In the genomic region with DNA sequence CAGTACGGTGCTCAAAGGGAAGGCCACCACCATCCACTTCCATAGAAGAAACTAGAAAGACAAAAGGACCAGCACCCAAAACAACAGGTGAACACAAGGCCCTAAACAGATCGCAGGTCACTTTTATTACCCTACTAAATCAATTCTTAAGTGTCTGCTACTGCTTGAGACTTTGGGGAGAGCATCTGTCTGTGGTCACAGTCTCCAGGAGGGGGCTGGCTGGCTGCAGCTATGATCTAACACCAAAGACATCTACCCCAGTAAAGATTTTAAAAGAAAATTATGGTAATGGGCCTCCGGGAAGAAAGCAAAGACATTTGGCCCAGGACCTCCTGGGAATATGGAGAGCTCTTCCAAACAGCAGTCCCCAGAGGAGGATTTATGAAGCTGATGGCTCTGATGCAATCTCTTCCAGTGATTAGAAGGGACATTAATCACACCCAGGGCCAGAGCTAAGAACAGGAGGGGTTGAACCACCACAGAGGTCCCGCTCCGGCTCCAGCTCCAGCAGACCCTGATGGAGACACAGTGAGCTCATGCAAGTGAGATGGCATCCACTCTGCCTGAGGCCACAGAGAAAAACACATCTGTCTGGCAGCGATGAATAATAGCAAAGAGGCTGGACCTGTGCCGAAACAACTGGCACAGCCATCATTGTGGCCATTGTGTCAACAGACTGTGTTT, we compare ENCODE assay signal across 20 mouse cellular contexts.
A peak's percentile ranks its signal among the peaks of the same experiment; 100 is the strongest.
DNase-seq lines count a peak whose midpoint lies in the region; ATAC-seq and TF ChIP-seq lines count a peak whose summit lies in the region.
"Had no signal": no experiment of that assay in that cellular context is flagged by ENCODE, and none has a peak within 500 bp of the region (broad histone marks: within the 10 kb centered on the region; RNA-seq: fewer than 3 reads in every experiment).

No protein-coding gene starts in this region.

- WGBS in hindbrain, embryonic 13.5 days = 72% methylated on average over 7 of the region's 7 CpGs
- WGBS in hindbrain, embryonic 12.5 days = 80% methylated on average over 7 of the region's 7 CpGs

- TF ChIP-seq CTCF in layer of hippocampus, adult 2 months (conservative IDR thresholded peaks at IDR 0.05) = no peak

- H3K9me3 ChIP-seq in hindbrain, embryonic 13.5 days = no peaks in the 10 kb centered on the region
- H3K9me3 ChIP-seq in hindbrain, embryonic 12.5 days (replicated peaks) = no peaks in the 10 kb centered on the region
- H3K9me3 ChIP-seq: forebrain, embryonic 13.5 days; heart, embryonic 10.5 days had no signal

- peak overlapping the region; percentile 14; the same call in 1 of the 2 replicates for H3K27ac ChIP-seq in hindbrain, embryonic 13.5 days
- H3K27ac ChIP-seq in hindbrain, embryonic 12.5 days = no peak overlapping the region
- H3K27ac ChIP-seq in layer of hippocampus, adult 2 months = peak overlapping the region; percentile 60; the same call in 1 of the 2 replicates
- H3K27ac ChIP-seq: heart, embryonic 10.5 days had no signal

- H3K4me2 ChIP-seq in hindbrain, embryonic 13.5 days = no peak overlapping the region
- H3K4me2 ChIP-seq in hindbrain, embryonic 12.5 days (replicated peaks) = no peak overlapping the region
- H3K4me2 ChIP-seq: forebrain, embryonic 13.5 days had no signal

- peaks cover 18% of the 10 kb centered on the region for H3K4me1 ChIP-seq in hindbrain, embryonic 13.5 days (replicated peaks)
- H3K4me1 ChIP-seq in hindbrain, embryonic 12.5 days = peaks cover 12% of the 10 kb centered on the region

- no peaks in the 10 kb centered on the region for H3K27me3 ChIP-seq in hindbrain, embryonic 13.5 days
- H3K27me3 ChIP-seq in hindbrain, embryonic 12.5 days = no peaks in the 10 kb centered on the region; the same call in 1 of the 2 replicates
- H3K27me3 ChIP-seq: forebrain, embryonic 13.5 days had no signal

- H3K36me3 ChIP-seq in hindbrain, embryonic 13.5 days = 0 out of 2 replicates have a peak, but pooled peaks cover 1% of the 10 kb centered on the region
- no peaks in the 10 kb centered on the region for H3K36me3 ChIP-seq in hindbrain, embryonic 12.5 days
- H3K36me3 ChIP-seq: heart, embryonic 10.5 days had no signal

- H3K9ac ChIP-seq in hindbrain, embryonic 13.5 days = no peak overlapping the region
- no peak overlapping the region for H3K9ac ChIP-seq in hindbrain, embryonic 12.5 days
- H3K9ac ChIP-seq: forebrain, embryonic 13.5 days had no signal

- ATAC-seq in hindbrain, embryonic 13.5 days (ENCODE audit: low FRiP score) = no peak
- ATAC-seq in hindbrain, embryonic 12.5 days (ENCODE audit: low FRiP score) = no peak
- no peak for ATAC-seq in megakaryocyte progenitor cell, adult 5-6 weeks (replicated peaks; ENCODE audit: poor library complexity)
- no peak for ATAC-seq in megakaryocyte-erythroid progenitor cell, adult 5-6 weeks (replicated peaks; ENCODE audit: low FRiP score, low TSS enrichment, poor library complexity, severe bottlenecking)
- ATAC-seq: forebrain, embryonic 13.5 days; hindbrain, embryonic 16.5 days; midbrain, embryonic 16.5 days had no signal

- H3K4me3 ChIP-seq in hindbrain, embryonic 13.5 days = no peak overlapping the region
- H3K4me3 ChIP-seq in hindbrain, embryonic 12.5 days = no peak overlapping the region
- no peak overlapping the region for H3K4me3 ChIP-seq in layer of hippocampus, adult 2 months
- H3K4me3 ChIP-seq: forebrain, embryonic 13.5 days; heart, embryonic 10.5 days had no signal

- DNase-seq in layer of hippocampus, adult 2 months (ENCODE audit: low spot score in 2 of 2) = no peak
- DNase-seq in layer of hippocampus, postnatal 14 days (ENCODE audit: low spot score in 2 of 2) = no peak
- DNase-seq in adrenal gland, postnatal 14 days = peak; percentile 55
- DNase-seq in mesoderm, embryonic 11.5 days (ENCODE audit: low read depth, low spot score) = peak; percentile 63
- DNase-seq: cerebellum, adult 11-12 months; cerebellum, postnatal 36 days; gastrocnemius, postnatal 36 days; heart, postnatal 14 days; liver; lung, adult 2 months; right cerebral cortex, postnatal 25 days; thymus, postnatal 36 days had no signal

Comparison
In these comparisons a context has a peak if more than half of its experiments do, and no peak if none do; other contexts are left out.
1. DNase-seq: peak in adrenal gland, postnatal 14 days (single experiment) and mesoderm, embryonic 11.5 days (single experiment); none in layer of hippocampus, adult 2 months (0 of 2) and layer of hippocampus, postnatal 14 days (0 of 2).